Mouse (Mus musculus) hindbrain, postnatal 0 days (tissue): ENCODE results near the gene Eps15. TPM values are rescaled to one million over a fixed set of nuclear protein-coding genes. Genes with fewer than 3 reads are reported as not detected.
A peak's percentile ranks its signal among the peaks of the same experiment; 100 is the strongest.

ENCODE experiments used
- ATAC-seq: fragments of 200-750 bp; cut with Nextera tagmentation; 2 replicates; pipeline ENCODE4 v1.8.0; 2017; ENCODE audit warnings: mild to moderate bottlenecking, moderate TSS enrichment, moderate library complexity
- DNase-seq: peaks from one replicate; pipeline ENCODE4 v3.0.0-alpha.2; 2015; ENCODE audit warnings: low spot score
- H3K27ac ChIP-seq: fragments of 300-500 bp; sonication (generic); 2 replicates; pipeline ENCODE4 v1.5.1; 2014; ENCODE audit warnings: mild to moderate bottlenecking
- H3K27me3 ChIP-seq: fragments of 300-500 bp; sonication (generic); 2 replicates; pipeline ENCODE4 v1.6.1; 2014; ENCODE audit warnings: low read length, mixed read lengths; ENCODE audit not compliant: insufficient read depth
- H3K36me3 ChIP-seq: fragments of 300-500 bp; sonication (generic); 2 replicates; pipeline ENCODE4 v1.6.1; 2014; ENCODE audit warnings: low read length, mixed read lengths; ENCODE audit not compliant: insufficient read depth
- H3K4me1 ChIP-seq: fragments of 300-500 bp; sonication (generic); 2 replicates; pipeline ENCODE4 v1.6.1; 2014; ENCODE audit warnings: antibody characterized with exemption, low read length, mixed read lengths; ENCODE audit not compliant: insufficient read depth
- H3K4me2 ChIP-seq: fragments of 300-500 bp; sonication (generic); 2 replicates; pipeline ENCODE4 v1.6.1; 2014; ENCODE audit warnings: low read depth, mild to moderate bottlenecking, low read length, moderate library complexity, mixed read lengths
- H3K4me3 ChIP-seq: fragments of 300-500 bp; sonication (generic); 2 replicates; pipeline ENCODE4 v1.5.1; 2014; ENCODE audit warnings: low read length
- H3K9ac ChIP-seq: fragments of 300-500 bp; sonication (generic); replicated peaks from 2 replicates; pipeline ENCODE4 v1.6.1; 2014; ENCODE audit warnings: mild to moderate bottlenecking, low read length, moderate library complexity, mixed read lengths
- H3K9me3 ChIP-seq: fragments of 300-500 bp; sonication (generic); 2 replicates; pipeline ENCODE4 v1.6.1; 2016; ENCODE audit warnings: low read length, mixed read lengths
- CTCF ChIP-seq: IDR thresholded peaks from 2 replicates; pipeline ENCODE4 v1.5.1; 2016; ENCODE audit warnings: antibody characterized with exemption, control low read depth, low read depth
- WGBS: fragments of 180-500 bp; shearing (Covaris S2); extraction: QIAGEN DNeasy Blood & Tissue Kit; methylation state at CpG from one replicate; pipeline ENCODE4 v1.1.7; 2014; 5-methylcytosine and 5-hydroxymethylcytosine counted together
- polyA plus RNA-seq: library from polyadenylated mRNA; unstranded; fragments of >200 nt; fragmentation: Nextera tagmentation; extraction: Ambion mirVana; gene quantifications from 2 replicates; pipeline ENCODE4 v1.2.1, GENCODE M21; 2015
- total RNA-seq: library from RNA; depleted of rRNA; stranded (reverse); fragments of >200 nt; gene quantifications from 2 replicates; pipeline ENCODE4 v1.2.3, GENCODE M21; 2014

Eps15 gene
- total and polyA plus RNA-seq, 2 experiments from 2014 or later: 57.4 to 73.0 TPM

GRCm38 (mm10) chr4:109294629-109295028 is 14.6 kb downstream of the Eps15 start:
- no peak overlapping the region for H3K4me3 ChIP-seq
- no peaks in the 10 kb centered on the region for H3K4me1 ChIP-seq
- H3K4me2 ChIP-seq: no peak overlapping the region
- H3K27ac ChIP-seq: no peak overlapping the region
- TF ChIP-seq CTCF: no peak
- H3K36me3 ChIP-seq: no peaks in the 10 kb centered on the region
- H3K27me3 ChIP-seq: no peaks in the 10 kb centered on the region
- no peak overlapping the region for H3K9ac ChIP-seq
- DNase-seq (no peak), ATAC-seq (no peak)
- no peaks in the 10 kb centered on the region for H3K9me3 ChIP-seq

GRCm38 (mm10) chr4:109296510-109296909 is 16.4 kb downstream of the Eps15 start:
- no peak for DNase-seq

GRCm38 (mm10) chr4:109299136-109299535 is 19.1 kb downstream of the Eps15 start:
- TF ChIP-seq CTCF: no peak
- H3K27ac ChIP-seq: no peak overlapping the region
- H3K27me3 ChIP-seq: no peaks in the 10 kb centered on the region

More at GRCm38 (mm10) chr4:109296510-109296909, 16.4 kb downstream of the Eps15 start:
- no peak for TF ChIP-seq CTCF
- H3K36me3 ChIP-seq: no peaks in the 10 kb centered on the region
- H3K4me1 ChIP-seq: no peaks in the 10 kb centered on the region
- no peaks in the 10 kb centered on the region for H3K9me3 ChIP-seq
- H3K4me2 ChIP-seq: no peak overlapping the region
- H3K9ac ChIP-seq: no peak overlapping the region
- H3K27ac ChIP-seq: no peak overlapping the region
- 73% methylated on average over 2 of the region's 2 CpGs for WGBS
- no peaks in the 10 kb centered on the region for H3K27me3 ChIP-seq
- no peak for ATAC-seq
- H3K4me3 ChIP-seq: no peak overlapping the region

GRCm38 (mm10) chr4:109316941-109317894 is 37.1 kb downstream of the Eps15 start:
- no peaks in the 10 kb centered on the region for H3K9me3 ChIP-seq
- no peaks in the 10 kb centered on the region for H3K27me3 ChIP-seq
- no peak overlapping the region for H3K4me3 ChIP-seq
- ATAC-seq (no peak), DNase-seq (no peak)
- no peak overlapping the region for H3K4me2 ChIP-seq
- no peak overlapping the region for H3K9ac ChIP-seq
- H3K4me1 ChIP-seq: no peaks in the 10 kb centered on the region
- H3K27ac ChIP-seq: no peak overlapping the region
- peaks cover 5% of the 10 kb centered on the region; the same call in 1 of the 2 replicates for H3K36me3 ChIP-seq
- TF ChIP-seq CTCF: no peak

More at GRCm38 (mm10) chr4:109299136-109299535, 19.1 kb downstream of the Eps15 start:
- Histone ChIP-seq H3K4me2 (no peak overlapping the region), H3K4me3 (no peak overlapping the region), H3K9me3 (no peaks in the 10 kb centered on the region), H3K4me1 (no peaks in the 10 kb centered on the region), H3K36me3 (no peaks in the 10 kb centered on the region), H3K9ac (no peak overlapping the region)
- ATAC-seq (no peak), DNase-seq (no peak)

- H3K9ac ChIP-seq: no peak overlapping the region
- 81% methylated on average over 4 of the region's 4 CpGs for WGBS
- no peaks in the 10 kb centered on the region for H3K9me3 ChIP-seq
- TF ChIP-seq CTCF: no peak
- H3K4me1 ChIP-seq: no peaks in the 10 kb centered on the region
- ATAC-seq (no peak), DNase-seq (no peak)
- H3K36me3 ChIP-seq: 0 out of 2 replicates have a peak, but pooled peaks cover 4% of the 10 kb centered on the region
- H3K27ac ChIP-seq: no peak overlapping the region
- no peak overlapping the region for H3K4me3 ChIP-seq
- H3K4me2 ChIP-seq: no peak overlapping the region
- no peaks in the 10 kb centered on the region for H3K27me3 ChIP-seq
Measured at GRCm38 (mm10) chr4:109336796-109337195, 56.7 kb downstream of the Eps15 start.

- Histone ChIP-seq H3K36me3 (no peaks in the 10 kb centered on the region), H3K9ac (no peak overlapping the region), H3K27ac (peak overlapping the region; percentile 36; the same call in 1 of the 2 replicates), H3K9me3 (no peaks in the 10 kb centered on the region), H3K4me1 (no peaks in the 10 kb centered on the region), H3K27me3 (no peaks in the 10 kb centered on the region), H3K4me3 (no peak overlapping the region), H3K4me2 (no peak overlapping the region)
- TF ChIP-seq CTCF: no peak
- ATAC-seq (no peak), DNase-seq (peak; percentile 4)
- 75% methylated on average over 1 of the region's 1 CpGs for WGBS
Measured at GRCm38 (mm10) chr4:109341222-109341621, 61.2 kb downstream of the Eps15 start.
